Comparison of ENCODE assay signal across 26 mouse cellular contexts in genomic region chr1:193159163-193159562, GRCm38 (mm10). TPM values are rescaled to one million over a fixed set of nuclear protein-coding genes. Genes with fewer than 3 reads are reported as not detected.
DNase-seq lines count a peak whose midpoint lies in the region; ATAC-seq and TF ChIP-seq lines count a peak whose summit lies in the region.
"Had no signal": no experiment of that assay in that cellular context is flagged by ENCODE, and none has a peak within 500 bp of the region (broad histone marks: within the 10 kb centered on the region; RNA-seq: fewer than 3 reads in every experiment).

No protein-coding gene starts in this region.

- no peak for TF ChIP-seq POLR2A in spleen, adult 2 months (IDR thresholded peaks at IDR 0.05; ENCODE audit: low read depth, low read length)
- TF ChIP-seq POLR2A in small intestine, adult 2 months (IDR thresholded peaks at IDR 0.05; ENCODE audit: low read depth, low read length): no peak

- H3K27me3 ChIP-seq in heart, embryonic 10.5 days (ENCODE audit: insufficient read depth, poor library complexity, severe bottlenecking): peaks cover 20% of the 10 kb centered on the region
- H3K27me3 ChIP-seq in spleen, adult 2 months (ENCODE audit: control insufficient read depth, insufficient read depth, low read length): no peaks in the 10 kb centered on the region
- no peaks in the 10 kb centered on the region for H3K27me3 ChIP-seq in small intestine, adult 2 months (ENCODE audit: control insufficient read depth, insufficient read depth, low read length)
- H3K27me3 ChIP-seq: Patski had no signal

- DNase-seq in heart, embryonic 10.5 days (ENCODE audit: low spot score): no peak
- no peak for DNase-seq in heart, adult 11 months
- DNase-seq in spleen, adult 2 months (ENCODE audit: low read depth in 1 of 2, low spot score in 2 of 2): no peak
- no peak for DNase-seq in spleen, adult 18-20 months
- no peak for DNase-seq in adrenal gland, postnatal 4 days (ENCODE audit: low spot score in 2 of 2)
- no peak for DNase-seq in right cerebral cortex, adult 18-20 months
- DNase-seq: adrenal gland, postnatal 10 days; cerebellum, adult 9-10 months; gastrocnemius, postnatal 10 days; heart, postnatal 10 days; kidney, adult 9 months; kidney, postnatal 14 days; layer of hippocampus, postnatal 36 days; liver, postnatal 0 days; midbrain, embryonic 14.5 days; retina, postnatal 1 day had no signal

- no peak overlapping the region for H3K4me3 ChIP-seq in heart, embryonic 10.5 days
- no peak overlapping the region for H3K4me3 ChIP-seq in spleen, adult 2 months (ENCODE audit: extremely low read depth, insufficient read depth, insufficient read length)
- H3K4me3 ChIP-seq in small intestine, adult 2 months (ENCODE audit: low read depth, low read length): no peak overlapping the region
- H3K4me3 ChIP-seq: forebrain, embryonic 15.5 days; heart, embryonic 12.5 days; hindbrain, embryonic 10.5 days; limb, embryonic 12.5 days; neural tube, embryonic 13.5 days had no signal

- 0 out of 2 replicates have a peak overlapping the region, but pooled peaks have one; percentile 81 for H3K27ac ChIP-seq in heart, embryonic 10.5 days
- H3K27ac ChIP-seq in spleen, adult 2 months (ENCODE audit: insufficient read depth, low read length): peak overlapping the region; percentile 13; the same call in 1 of the 2 replicates
- peak overlapping the region; percentile 48 for H3K27ac ChIP-seq in small intestine, adult 2 months (ENCODE audit: insufficient read depth, low read depth, low read length)
- H3K27ac ChIP-seq: forebrain, embryonic 15.5 days; hindbrain, embryonic 10.5 days; limb, embryonic 12.5 days; neural tube, embryonic 13.5 days had no signal

- no peaks in the 10 kb centered on the region for H3K36me3 ChIP-seq in heart, embryonic 10.5 days
- H3K36me3 ChIP-seq in spleen, adult 2 months (ENCODE audit: control insufficient read depth, insufficient read depth, low read length): no peaks in the 10 kb centered on the region
- H3K36me3 ChIP-seq in small intestine, adult 2 months (ENCODE audit: control insufficient read depth, insufficient read depth, low read length): peaks cover 25% of the 10 kb centered on the region
- H3K36me3 ChIP-seq: forebrain, embryonic 15.5 days; heart, embryonic 12.5 days; hindbrain, embryonic 10.5 days; limb, embryonic 12.5 days; neural tube, embryonic 13.5 days had no signal

- H3K9me3 ChIP-seq in heart, embryonic 10.5 days: no peaks in the 10 kb centered on the region
- H3K9me3 ChIP-seq: forebrain, embryonic 15.5 days; heart, embryonic 12.5 days; hindbrain, embryonic 10.5 days; limb, embryonic 12.5 days; megakaryocyte, embryonic 14.5 days; neural tube, embryonic 13.5 days had no signal

- WGBS in heart, embryonic 10.5 days: 39% methylated on average over 3 of the region's 3 CpGs
- WGBS in spleen, adult 2 months: 48% methylated on average over 3 of the region's 3 CpGs
- WGBS in small intestine, adult 2 months: 10% methylated on average over 3 of the region's 3 CpGs

- H3K4me1 ChIP-seq in heart, embryonic 10.5 days: peaks cover 26% of the 10 kb centered on the region
- peaks cover 8% of the 10 kb centered on the region; the same call in 1 of the 2 replicates for H3K4me1 ChIP-seq in spleen, adult 2 months (ENCODE audit: control insufficient read depth, insufficient read depth, insufficient read length)
- H3K4me1 ChIP-seq in small intestine, adult 2 months (ENCODE audit: control insufficient read depth, insufficient read depth, insufficient read length, low read length): peaks cover 26% of the 10 kb centered on the region

- ATAC-seq in inflammation-experienced regulatory T-cells, adult 6 months: peak; percentile 50
- ATAC-seq: forebrain, embryonic 15.5 days; liver, postnatal 0 days; Patski had no signal

- no peak for TF ChIP-seq CTCF in spleen, adult 2 months (IDR thresholded peaks at IDR 0.05; ENCODE audit: extremely low read depth, insufficient read depth, insufficient read length, insufficient replicate concordance)
- TF ChIP-seq CTCF in small intestine, adult 2 months (IDR thresholded peaks at IDR 0.05; ENCODE audit: extremely low read depth, insufficient read length, insufficient replicate concordance, low read depth, low read length): no peak

RNA-seq across cellular contexts. Expression of gene Irf6, which starts 6.3 kb away (rescaled TPM):
- polyA plus RNA-seq in heart, embryonic 10.5 days (2016; fragmentation: Nextera tagmentation; extraction: Ambion mirVana): 3.1 and 4.7 TPM in 2 replicates
- 1.5 and 2.4 TPM in 2 replicates for polyA plus RNA-seq in spleen, adult 2 months (2012; rRNA removed)
- 1 to 10 TPM; 3.9 to 6.5 (median 5.1) TPM for polyA plus RNA-seq in inflammation-experienced regulatory T-cells, adult 6 months (2017; shearing (Covaris generic))
- 43.4 and 141 TPM in 2 replicates for polyA plus RNA-seq in small intestine, adult 2 months (2012; rRNA removed)
- 1 to 10 TPM; 3.6 to 4.7 TPM for total RNA-seq in adrenal gland, postnatal 4 days (2021)
- total RNA-seq: granulocyte monocyte progenitor cell, adult 5-6 weeks had no signal

RNA-seq across cellular contexts. Expression of gene A130010J15Rik, which starts 8.7 kb away (rescaled TPM):
- polyA plus RNA-seq in heart, embryonic 10.5 days (2016; fragmentation: Nextera tagmentation; extraction: Ambion mirVana): 15.3 and 16.5 TPM in 2 replicates
- polyA plus RNA-seq in spleen, adult 2 months (2012; rRNA removed): 1.8 TPM in 2 replicates
- polyA plus RNA-seq in inflammation-experienced regulatory T-cells, adult 6 months (2017; shearing (Covaris generic)): 10 to 100 TPM in 2 of 3 experiments, 1 to 10 TPM in 1; 8.2 to 16.0 (median 15.3) TPM
- 1.6 and 2.0 TPM in 2 replicates for polyA plus RNA-seq in small intestine, adult 2 months (2012; rRNA removed)
- total RNA-seq in adrenal gland, postnatal 4 days (2021): 1 to 10 TPM; 4.8 to 5.7 TPM

RNA-seq across cellular contexts. Expression of gene Diexf, which starts 29.1 kb away (rescaled TPM):
- polyA plus RNA-seq in heart, embryonic 10.5 days (2016; fragmentation: Nextera tagmentation; extraction: Ambion mirVana): 5.2 and 8.7 TPM in 2 replicates
- 17.1 and 17.3 TPM in 2 replicates for polyA plus RNA-seq in spleen, adult 2 months (2012; rRNA removed)
- polyA plus RNA-seq in inflammation-experienced regulatory T-cells, adult 6 months (2017; shearing (Covaris generic)): 10 to 100 TPM in 2 of 3 experiments, 1 to 10 TPM in 1; 5.0 to 15.1 (median 10.5) TPM
- polyA plus RNA-seq in small intestine, adult 2 months (2012; rRNA removed): 3.1 and 5.5 TPM in 2 replicates
- 10 to 100 TPM; 18.1 to 19.9 TPM for total RNA-seq in adrenal gland, postnatal 4 days (2021)

RNA-seq across cellular contexts. Expression of gene Traf3ip3, which starts 42.3 kb away (rescaled TPM):
- 1.6 and 1.9 TPM in 2 replicates for polyA plus RNA-seq in heart, embryonic 10.5 days (2016; fragmentation: Nextera tagmentation; extraction: Ambion mirVana)
- polyA plus RNA-seq in spleen, adult 2 months (2012; rRNA removed): 62.7 and 62.8 TPM in 2 replicates
- polyA plus RNA-seq in inflammation-experienced regulatory T-cells, adult 6 months (2017; shearing (Covaris generic)): 100 to 1,000 TPM; 208 to 375 (median 335) TPM
- 2.6 and 4.6 TPM in 2 replicates for polyA plus RNA-seq in small intestine, adult 2 months (2012; rRNA removed)
- 1 to 10 TPM; 3.5 to 7.7 TPM for total RNA-seq in adrenal gland, postnatal 4 days (2021)
- polyA plus RNA-seq: Patski had no signal

RNA-seq across cellular contexts. Expression of gene Lamb3, which starts 48.3 kb away (rescaled TPM):
- 1.7 and 2.4 TPM in 2 replicates for polyA plus RNA-seq in heart, embryonic 10.5 days (2016; fragmentation: Nextera tagmentation; extraction: Ambion mirVana)
- polyA plus RNA-seq in spleen, adult 2 months (2012; rRNA removed): 3.4 and 4.6 TPM in 2 replicates
- polyA plus RNA-seq in inflammation-experienced regulatory T-cells, adult 6 months (2017; shearing (Covaris generic)): 10 to 100 TPM; 16.6 to 23.0 (median 20.6) TPM
- 13.9 and 21.7 TPM in 2 replicates for polyA plus RNA-seq in small intestine, adult 2 months (2012; rRNA removed)
- 1 to 10 TPM; 1.4 to 1.7 TPM for total RNA-seq in adrenal gland, postnatal 4 days (2021)

Comparison
In these comparisons a context has a peak if more than half of its experiments do, and no peak if none do; other contexts are left out.
1. H3K27ac ChIP-seq: peak in every context shown above with its lines; median percentile 81 in heart, embryonic 10.5 days; 48 in small intestine, adult 2 months; 13 in spleen, adult 2 months.